Mouse (Mus musculus): ENCODE measurements around the gene Sept14.

DNA sequence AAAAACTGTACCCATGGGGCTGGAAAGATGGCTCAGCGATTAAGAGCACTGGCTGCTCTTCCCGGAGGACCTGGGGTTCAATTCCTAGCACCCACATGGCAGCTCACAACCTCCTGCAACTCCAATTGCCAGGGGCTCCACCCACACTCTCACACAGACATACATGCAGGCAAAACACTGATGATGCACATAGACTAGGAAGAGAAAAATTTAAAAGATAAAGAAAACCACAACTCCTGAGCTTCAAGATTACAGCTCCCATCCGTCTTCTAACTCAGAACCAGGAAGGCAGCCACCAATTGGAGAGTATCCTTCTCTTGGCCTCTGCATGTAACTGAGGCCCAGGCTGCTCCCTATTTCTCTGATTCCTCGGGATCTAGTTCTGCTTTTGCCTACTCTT is 16.0 kb upstream of the Sept14 start:
- no peak for TF ChIP-seq CTCF (IDR thresholded peaks at IDR 0.05 in 2 of 3, conservative IDR thresholded peaks at IDR 0.05 in 1 of 3; ENCODE audit: control insufficient read depth in 1 of 3, insufficient read depth in 1 of 3, low read depth in 2 of 3, low read length in 3 of 3, poor library complexity in 1 of 3, severe bottlenecking in 1 of 3)
- no peak for TF ChIP-seq MAFK (IDR thresholded peaks at IDR 0.05; ENCODE audit: borderline replicate concordance, low read depth, low read length)
- peak; percentile 78 for TF ChIP-seq MAX (IDR thresholded peaks at IDR 0.05; ENCODE audit: low read length)
- TF ChIP-seq ZMIZ1 (IDR thresholded peaks at IDR 0.05; ENCODE audit: low read depth, low read length): peak; percentile 65; the same call in 1 of the 2 replicates
- peak; percentile 90 for TF ChIP-seq GATA1 (IDR thresholded peaks at IDR 0.05; ENCODE audit: low read depth, low read length)
- TF ChIP-seq HCFC1 (IDR thresholded peaks at IDR 0.05; ENCODE audit: low read depth, low read length): peak; percentile 44; the same call in 1 of the 2 replicates
- peak; percentile 84 for TF ChIP-seq TAL1 (IDR thresholded peaks at IDR 0.05; ENCODE audit: low read length)
- TF ChIP-seq POLR2A (IDR thresholded peaks at IDR 0.05; ENCODE audit: control insufficient read depth in 1 of 2, insufficient read depth in 1 of 2, low read depth in 1 of 2, low read length in 2 of 2, poor library complexity in 1 of 2): peak in 1 of 2 experiments; percentile 65; a peak in 3 of 4 replicates
- TF ChIP-seq MXI1 (IDR thresholded peaks at IDR 0.05; ENCODE audit: low read depth, low read length): peak; percentile 88
